Mouse (Mus musculus): ENCODE measurements around the gene Braf. TPM values are rescaled to one million over a fixed set of nuclear protein-coding genes. Genes with fewer than 3 reads are reported as not detected.

The Braf gene
- polyA plus RNA-seq, 1 experiment from 2014 or later = 24.0 TPM

- H3K36me3 ChIP-seq = peaks cover 27% of the 10 kb centered on the region
- ATAC-seq (ENCODE audit: low FRiP score, low read depth) = no peak
These were observed 120.7 kb downstream of the Braf start for GRCm38 (mm10) chr6:39604565-39604964.

DNA sequence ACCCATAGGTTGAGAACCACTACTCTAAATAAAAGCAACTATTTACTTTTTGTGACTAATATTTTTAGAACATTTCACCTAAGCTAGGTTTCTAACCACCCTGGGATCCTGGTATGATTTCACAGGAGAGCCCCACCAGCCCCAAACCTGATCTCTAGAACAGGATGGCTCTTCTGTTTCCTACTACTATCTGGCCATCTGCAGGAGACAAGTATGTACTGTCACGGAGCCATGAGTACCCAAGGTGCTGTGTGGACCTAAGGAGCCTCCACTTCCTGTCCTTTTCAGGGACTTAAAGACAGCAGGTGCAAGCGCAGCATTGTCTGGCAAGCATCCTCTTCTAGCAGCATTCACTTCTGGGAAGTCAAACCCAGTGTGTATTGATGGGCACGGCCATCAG lies 123.4 kb downstream of the Braf start:
- peaks cover 47% of the 10 kb centered on the region for H3K36me3 ChIP-seq
- H3K27me3 ChIP-seq (replicated peaks) = no peaks in the 10 kb centered on the region
- no peak overlapping the region for H3K4me3 ChIP-seq
- ATAC-seq (ENCODE audit: low FRiP score, low read depth) = no peak
- H3K9ac ChIP-seq = no peak overlapping the region
- H3K27ac ChIP-seq = no peak overlapping the region
- no peaks in the 10 kb centered on the region for H3K4me1 ChIP-seq
- 88% methylated on average over 3 of the region's 3 CpGs for WGBS
- H3K4me2 ChIP-seq (replicated peaks) = no peak overlapping the region
- H3K9me3 ChIP-seq = no peaks in the 10 kb centered on the region

More at GRCm38 (mm10) chr6:39604565-39604964, 120.7 kb downstream of the Braf start:
- Histone ChIP-seq H3K4me3 (no peak overlapping the region), H3K27me3 (replicated peaks) (no peaks in the 10 kb centered on the region), H3K27ac (no peak overlapping the region), H3K9ac (no peak overlapping the region), H3K4me2 (replicated peaks) (no peak overlapping the region), H3K9me3 (no peaks in the 10 kb centered on the region), H3K4me1 (no peaks in the 10 kb centered on the region)
- WGBS = 92% methylated on average over 5 of the region's 5 CpGs

DNA sequence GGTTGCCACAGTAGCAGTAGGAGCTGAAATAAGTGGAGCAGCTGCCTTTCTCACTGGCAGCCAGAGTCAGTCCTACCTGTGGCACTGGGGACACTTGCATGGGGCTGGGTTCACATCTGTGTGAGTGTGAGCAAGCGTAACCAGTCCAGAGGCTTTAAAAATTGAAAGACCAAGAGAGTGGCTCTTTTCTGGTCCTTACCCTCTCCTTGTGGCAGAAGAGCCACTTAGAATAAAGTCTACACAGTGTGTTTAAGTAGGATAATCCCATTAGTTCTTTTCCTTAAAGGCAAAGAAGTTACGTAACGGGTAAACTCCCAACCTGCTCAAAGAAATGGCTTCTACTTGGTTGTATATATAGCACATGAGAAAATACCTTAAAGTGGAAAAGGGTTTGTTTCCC lies 124.4 kb downstream of the Braf start:
- H3K9ac ChIP-seq = no peak overlapping the region
- no peaks in the 10 kb centered on the region for H3K4me1 ChIP-seq
- no peak for ATAC-seq (ENCODE audit: low FRiP score, low read depth)
- H3K36me3 ChIP-seq = peaks cover 48% of the 10 kb centered on the region
- H3K27me3 ChIP-seq (replicated peaks) = no peaks in the 10 kb centered on the region
- H3K4me2 ChIP-seq (replicated peaks) = no peak overlapping the region
- WGBS = 95% methylated on average over 3 of the region's 3 CpGs
- H3K4me3 ChIP-seq = no peak overlapping the region
- no peaks in the 10 kb centered on the region for H3K9me3 ChIP-seq
- H3K27ac ChIP-seq = no peak overlapping the region

DNA sequence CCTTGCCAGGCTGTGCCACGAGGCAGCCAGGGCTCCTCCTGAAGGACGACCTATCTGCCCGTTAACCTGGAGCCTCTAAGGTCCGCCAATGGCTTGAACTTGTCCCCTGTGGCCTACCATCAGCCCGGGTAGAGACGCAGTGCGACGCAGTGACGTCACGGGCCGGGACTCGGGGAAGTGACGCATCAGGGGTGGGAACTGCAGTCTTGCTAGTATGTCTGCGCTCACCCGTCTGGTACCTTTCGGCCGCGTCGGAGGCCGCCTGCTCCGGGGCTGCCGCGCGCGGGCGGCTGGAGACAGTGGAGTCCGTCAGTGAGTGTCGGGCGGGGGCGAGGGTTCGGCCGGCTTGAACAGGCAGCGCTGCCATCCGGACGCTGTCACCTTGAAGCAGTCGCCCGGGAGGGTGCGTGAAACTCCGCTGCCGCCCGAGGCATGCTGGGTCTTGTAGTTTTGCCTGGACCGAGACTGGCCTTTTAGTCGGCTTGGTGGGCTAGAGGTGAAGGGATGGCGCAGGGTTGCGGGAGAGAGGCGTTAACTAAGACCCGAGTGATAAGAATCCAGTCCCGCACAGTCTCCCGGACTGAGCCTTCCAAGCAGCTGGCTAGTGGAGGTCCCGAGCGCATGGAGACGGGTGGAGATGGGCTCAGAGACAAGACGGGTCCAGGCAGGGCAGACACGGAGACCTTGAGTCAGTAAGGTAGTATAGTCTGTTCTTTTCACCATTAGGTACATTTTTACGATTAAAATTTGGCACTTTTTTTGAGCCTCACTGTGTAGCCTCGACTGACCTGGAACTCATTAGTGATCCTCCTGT lies 132.7 kb downstream of the Braf start, which contains the start of gene Ndufb2:
Ndufb2 (plus strand) TSS at position 174 of the 814 bp plus-strand sequence.
- peak within 1 kb of the TSS; percentile 83 for H3K4me3 ChIP-seq
- under 1% methylated on average over 56 of the region's 56 CpGs for WGBS
- peak within 1 kb of the TSS; percentile 74 for H3K9ac ChIP-seq
- H3K4me2 ChIP-seq (replicated peaks) = peak within 1 kb of the TSS; percentile 75
- H3K27me3 ChIP-seq (replicated peaks) = no peaks in the 10 kb centered on the region
- peak; percentile 99 for ATAC-seq (ENCODE audit: low FRiP score, low read depth)
- no peaks in the 10 kb centered on the region for H3K9me3 ChIP-seq
- H3K27ac ChIP-seq = peak within 1 kb of the TSS; percentile 80
- peaks cover 28% of the 10 kb centered on the region for H3K36me3 ChIP-seq
- H3K4me1 ChIP-seq = peaks cover 6% of the 10 kb centered on the region

- Histone ChIP-seq H3K9me3 (no peaks in the 10 kb centered on the region), H3K27ac (no peak overlapping the region), H3K9ac (no peak overlapping the region), H3K36me3 (peaks cover 31% of the 10 kb centered on the region), H3K4me2 (replicated peaks) (no peak overlapping the region), H3K4me3 (no peak overlapping the region), H3K4me1 (peaks cover 6% of the 10 kb centered on the region), H3K27me3 (replicated peaks) (no peaks in the 10 kb centered on the region)
- ATAC-seq (ENCODE audit: low FRiP score, low read depth) = no peak
- WGBS = 95% methylated on average over 4 of the region's 4 CpGs
These were observed 133.8 kb downstream of the Braf start for GRCm38 (mm10) chr6:39591481-39591880.

DNA sequence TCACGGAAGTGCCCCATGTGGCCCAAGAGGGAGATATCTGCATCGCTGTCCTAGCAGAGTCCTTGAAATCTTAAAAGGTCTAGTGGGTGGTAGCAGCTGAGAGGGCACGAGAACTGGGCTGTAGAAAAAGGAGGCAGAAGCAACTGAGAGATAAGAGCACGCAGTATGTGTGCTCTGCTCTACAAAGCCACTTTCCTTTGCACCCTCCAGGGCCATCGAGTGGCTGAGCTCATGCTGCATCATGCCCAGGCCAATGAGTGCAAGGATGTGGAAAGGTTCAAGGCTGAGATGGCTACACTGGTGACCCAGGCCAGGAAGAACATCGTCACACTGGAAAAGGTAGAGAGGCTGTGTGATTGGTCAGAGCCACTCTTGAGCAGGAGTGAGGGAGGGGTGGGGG lies 139.7 kb downstream of the Braf start, which contains the start of gene Gm42420:
Gm42420 (plus strand) TSS at position 237 of the 400 bp plus-strand sequence.
- Histone ChIP-seq H3K9me3 (no peaks in the 10 kb centered on the region), H3K27me3 (replicated peaks) (no peaks in the 10 kb centered on the region), H3K27ac (no peak within 1 kb of the TSS), H3K36me3 (peaks cover 74% of the 10 kb centered on the region), H3K4me3 (no peak within 1 kb of the TSS), H3K4me1 (no peaks in the 10 kb centered on the region), H3K9ac (no peak within 1 kb of the TSS), H3K4me2 (replicated peaks) (no peak within 1 kb of the TSS)
- 90% methylated on average over 6 of the region's 6 CpGs for WGBS
- no peak for ATAC-seq (ENCODE audit: low FRiP score, low read depth)

DNA sequence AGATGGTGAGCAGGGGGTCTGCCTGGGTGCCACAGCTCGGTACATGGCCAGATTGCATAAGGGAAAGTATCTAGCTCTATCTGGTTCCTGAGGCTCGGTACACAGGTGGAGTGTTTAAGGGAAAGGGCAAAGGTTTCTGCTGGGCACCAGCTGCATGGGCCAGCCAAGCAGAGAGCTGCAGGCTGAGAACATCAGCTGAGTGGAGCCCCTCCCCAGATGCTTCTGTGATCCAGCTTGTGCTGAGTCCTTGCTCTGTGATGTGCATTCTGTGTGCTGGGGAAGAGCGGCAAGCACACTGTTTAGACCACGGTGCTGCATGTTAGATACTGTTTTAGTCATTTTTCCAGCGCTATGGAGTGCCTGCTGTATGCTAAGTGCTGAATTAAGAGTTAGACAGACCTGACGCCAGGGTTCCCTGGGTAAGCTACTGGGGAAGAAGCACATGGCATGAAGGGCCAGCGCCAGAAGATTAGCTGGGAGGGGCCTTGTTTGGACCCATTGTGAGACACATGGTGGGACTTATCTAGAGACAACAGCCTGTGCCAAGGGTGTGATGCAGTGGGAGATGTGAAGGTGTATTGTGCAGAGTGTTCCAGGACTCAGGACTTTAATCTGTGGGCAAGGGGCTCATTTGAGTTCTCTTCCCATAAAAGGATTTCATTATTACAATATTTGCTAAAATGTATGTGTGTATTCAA lies 144.0 kb downstream of the Braf start:
- Histone ChIP-seq H3K4me3 (no peak overlapping the region), H3K27me3 (replicated peaks) (no peaks in the 10 kb centered on the region), H3K4me2 (replicated peaks) (no peak overlapping the region), H3K4me1 (no peaks in the 10 kb centered on the region), H3K36me3 (peaks cover 71% of the 10 kb centered on the region), H3K27ac (no peak overlapping the region), H3K9ac (no peak overlapping the region), H3K9me3 (no peaks in the 10 kb centered on the region)
- 79% methylated on average over 7 of the region's 7 CpGs for WGBS
- no peak for ATAC-seq (ENCODE audit: low FRiP score, low read depth)

DNA sequence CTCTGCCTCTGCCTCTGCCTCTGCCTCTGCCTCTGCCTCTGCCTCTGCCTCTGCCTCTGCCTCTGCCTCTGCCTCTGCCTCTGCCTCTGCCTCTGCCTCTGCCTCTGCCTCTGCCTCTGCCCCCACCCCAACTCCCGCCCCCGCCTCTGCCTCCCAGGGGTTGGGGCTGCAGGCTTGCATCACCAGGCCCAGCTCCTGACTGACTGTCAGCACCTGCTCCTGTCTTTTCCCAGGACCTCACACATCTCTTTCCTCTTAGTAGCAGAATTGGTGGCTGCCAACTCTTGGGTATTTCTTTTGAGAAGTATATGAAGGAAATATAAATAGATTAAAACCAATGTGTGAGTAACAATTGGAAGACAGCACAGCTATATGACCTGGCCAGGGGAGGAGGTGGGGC lies 144.7 kb downstream of the Braf start:
- no peak for ATAC-seq (ENCODE audit: low FRiP score, low read depth)
- no peaks in the 10 kb centered on the region for H3K4me1 ChIP-seq
- no peak overlapping the region for H3K9ac ChIP-seq
- no peaks in the 10 kb centered on the region for H3K27me3 ChIP-seq (replicated peaks)
- H3K9me3 ChIP-seq = no peaks in the 10 kb centered on the region
- no peak overlapping the region for H3K4me3 ChIP-seq
- 80% methylated on average over 2 of the region's 2 CpGs for WGBS
- H3K36me3 ChIP-seq = peaks cover 66% of the 10 kb centered on the region
- H3K4me2 ChIP-seq (replicated peaks) = no peak overlapping the region
- no peak overlapping the region for H3K27ac ChIP-seq

DNA sequence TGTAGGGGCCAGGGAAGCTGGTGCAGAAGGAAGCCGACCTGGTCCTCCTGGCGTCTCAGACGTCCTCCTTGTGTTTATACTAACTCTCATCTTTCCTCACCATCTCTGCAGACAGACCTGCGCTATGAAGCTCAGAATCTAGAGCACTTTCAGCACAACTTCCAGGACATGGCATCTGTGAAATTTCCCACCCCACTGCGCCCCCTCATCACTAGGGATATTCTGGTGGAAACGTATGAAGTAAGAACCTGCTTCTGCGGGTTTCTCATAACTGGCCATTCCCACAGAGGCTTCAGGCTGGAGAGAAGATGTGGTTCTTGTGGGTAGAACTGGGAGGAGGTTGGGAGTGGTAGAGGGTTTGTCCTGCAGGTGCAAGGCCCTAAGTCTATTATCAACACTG lies 145.7 kb downstream of the Braf start:
- H3K9me3 ChIP-seq = no peaks in the 10 kb centered on the region
- no peak overlapping the region for H3K4me3 ChIP-seq
- peaks cover 59% of the 10 kb centered on the region for H3K36me3 ChIP-seq
- H3K4me2 ChIP-seq (replicated peaks) = no peak overlapping the region
- H3K9ac ChIP-seq = no peak overlapping the region
- 90% methylated on average over 7 of the region's 7 CpGs for WGBS
- peaks cover 4% of the 10 kb centered on the region for H3K4me1 ChIP-seq
- no peak for ATAC-seq (ENCODE audit: low FRiP score, low read depth)
- no peak overlapping the region for H3K27ac ChIP-seq
- no peaks in the 10 kb centered on the region for H3K27me3 ChIP-seq (replicated peaks)

GRCm38 (mm10) chr6:39574951-39575350 lies 150.3 kb downstream of the Braf start:
- Histone ChIP-seq H3K4me3 (peak overlapping the region; percentile 73), H3K9me3 (no peaks in the 10 kb centered on the region), H3K36me3 (peaks cover 24% of the 10 kb centered on the region), H3K4me2 (replicated peaks) (peak overlapping the region; percentile 86), H3K4me1 (peaks cover 7% of the 10 kb centered on the region), H3K9ac (no peak overlapping the region), H3K27ac (no peak overlapping the region), H3K27me3 (replicated peaks) (no peaks in the 10 kb centered on the region)
- 77% methylated on average over 7 of the region's 7 CpGs for WGBS
- no peak for ATAC-seq (ENCODE audit: low FRiP score, low read depth)

GRCm38 (mm10) chr6:39574555-39574869 lies 150.8 kb downstream of the Braf start:
- peak overlapping the region; percentile 91 for H3K27ac ChIP-seq
- H3K4me1 ChIP-seq = peaks cover 7% of the 10 kb centered on the region
- H3K4me2 ChIP-seq (replicated peaks) = peak overlapping the region; percentile 86
- no peak; the same call in 1 of the 2 replicates for ATAC-seq (ENCODE audit: low FRiP score, low read depth)
- WGBS = 33% methylated on average over 10 of the region's 10 CpGs
- no peaks in the 10 kb centered on the region for H3K27me3 ChIP-seq (replicated peaks)
- H3K4me3 ChIP-seq = peak overlapping the region; percentile 73
- peaks cover 20% of the 10 kb centered on the region for H3K36me3 ChIP-seq
- no peaks in the 10 kb centered on the region for H3K9me3 ChIP-seq
- H3K9ac ChIP-seq = peak overlapping the region; percentile 73

DNA sequence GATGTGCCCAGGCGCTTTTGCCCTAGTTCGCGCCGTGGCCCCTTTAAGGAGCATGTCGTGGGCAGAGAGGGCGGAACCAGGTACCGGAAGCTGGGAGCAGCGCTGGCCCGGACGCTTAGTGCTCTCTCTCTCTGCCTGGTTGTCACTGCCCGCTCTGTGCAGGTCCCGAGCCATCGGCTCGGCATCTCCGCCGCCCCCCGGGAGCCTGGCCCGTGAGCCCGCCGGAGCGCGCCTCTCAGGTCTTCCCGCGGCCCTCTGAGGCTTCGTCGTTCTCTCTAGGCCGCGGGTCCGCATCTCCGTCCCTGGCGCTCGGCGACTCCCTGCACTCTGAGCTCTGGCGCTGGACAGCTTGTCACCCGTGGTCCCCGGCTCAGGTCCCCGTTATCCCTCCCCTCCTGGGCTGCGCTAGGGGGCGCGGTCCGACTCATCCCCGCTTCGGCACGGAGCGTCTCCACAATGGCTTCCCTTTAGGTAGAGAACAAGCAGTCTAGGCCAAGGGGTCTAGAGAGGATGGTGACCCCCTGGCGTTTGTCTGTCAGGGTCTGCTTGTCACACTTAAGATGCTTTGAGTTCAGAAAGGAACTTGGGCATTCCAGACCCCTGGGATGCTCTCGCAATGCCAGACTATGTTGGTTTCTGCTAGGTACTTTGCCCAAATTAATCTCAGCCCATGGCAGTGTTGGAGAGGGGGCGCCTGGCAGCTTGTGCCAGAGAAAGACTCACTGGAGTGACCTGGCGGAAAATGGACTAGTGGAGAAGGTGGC lies 151.3 kb downstream of the Braf start, which contains the start of gene Adck2:
Adck2 (plus strand) TSS at position 83 of the 764 bp plus-strand sequence.
- H3K9me3 ChIP-seq = no peaks in the 10 kb centered on the region
- H3K4me3 ChIP-seq = peak within 1 kb of the TSS; percentile 73
- H3K36me3 ChIP-seq = peaks cover 15% of the 10 kb centered on the region
- H3K9ac ChIP-seq = peak within 1 kb of the TSS; percentile 73
- peak within 1 kb of the TSS; percentile 86 for H3K4me2 ChIP-seq (replicated peaks)
- WGBS = under 1% methylated on average over 49 of the region's 49 CpGs
- peak; percentile 95 for ATAC-seq (ENCODE audit: low FRiP score, low read depth)
- peaks cover 7% of the 10 kb centered on the region for H3K4me1 ChIP-seq
- H3K27ac ChIP-seq = peak within 1 kb of the TSS; percentile 91
- no peaks in the 10 kb centered on the region for H3K27me3 ChIP-seq (replicated peaks)

Data from neural tube, embryonic 12.5 days (tissue).